Comparison of ENCODE assay signal across 8 mouse cellular contexts in genomic region chr13:92483852-92484463, GRCm38 (mm10). TPM values are rescaled to one million over a fixed set of nuclear protein-coding genes. Genes with fewer than 3 reads are reported as not detected.
DNase-seq lines count a peak whose midpoint lies in the region; ATAC-seq lines count a peak whose summit lies in the region.

Gene Fam151b (minus strand): TSS chr13:92484015.

- no peaks in the 10 kb centered on the region for H3K9me3 ChIP-seq in hindbrain, embryonic 15.5 days

- H3K4me3 ChIP-seq in hindbrain, embryonic 15.5 days: peak within 1 kb of the TSS; percentile 48

- peak within 1 kb of the TSS; percentile 80 for H3K27ac ChIP-seq in hindbrain, embryonic 15.5 days (replicated peaks)

- ATAC-seq in activated CD4-positive, CD25-positive, alpha-beta regulatory T cell, adult 4 months: peak; percentile 98
- ATAC-seq in common myeloid progenitor, adult 5-6 weeks (replicated peaks; ENCODE audit: low read depth, poor library complexity, severe bottlenecking): peak; percentile 100
- peak; percentile 100 for ATAC-seq in hindbrain, embryonic 15.5 days (ENCODE audit: low FRiP score, low read depth)

- peak; percentile 85 for DNase-seq in gastrocnemius, adult 18-20 months (ENCODE audit: low spot score)
- DNase-seq in layer of hippocampus, postnatal 36 days: peak; percentile 86 to 87
- peak; percentile 95 for DNase-seq in lung, postnatal 25 days (ENCODE audit: low spot score)
- peak; percentile 86 for DNase-seq in retina, adult 2 months (ENCODE audit: low read depth, low spot score)
- DNase-seq in thymus, postnatal 25 days: peak; percentile 96

- H3K27me3 ChIP-seq in hindbrain, embryonic 15.5 days: no peaks in the 10 kb centered on the region

- peaks cover 10% of the 10 kb centered on the region for H3K36me3 ChIP-seq in hindbrain, embryonic 15.5 days

- H3K4me1 ChIP-seq in hindbrain, embryonic 15.5 days (replicated peaks): no peaks in the 10 kb centered on the region

- WGBS in hindbrain, embryonic 15.5 days: 7% methylated on average over 19 of the region's 19 CpGs

- peak within 1 kb of the TSS; percentile 39 for H3K9ac ChIP-seq in hindbrain, embryonic 15.5 days

- H3K4me2 ChIP-seq in hindbrain, embryonic 15.5 days: peak within 1 kb of the TSS; percentile 74

RNA-seq across cellular contexts. Expression of gene Fam151b, which starts in this region (rescaled TPM):
- polyA plus RNA-seq in activated CD4-positive, CD25-positive, alpha-beta regulatory T cell, adult 4 months (2017; shearing (Covaris generic)): not detected
- 4.1 and 5.5 TPM in 2 replicates for total RNA-seq in common myeloid progenitor, adult 5-6 weeks (2017)
- total RNA-seq in gastrocnemius, adult 18-20 months (2021): 1 to 10 TPM; 1.8 to 2.5 TPM
- 0.18 and 0.21 TPM in 2 replicates for polyA plus RNA-seq in hindbrain, embryonic 15.5 days (2015; fragmentation: Nextera tagmentation; extraction: Ambion mirVana)
- total RNA-seq in layer of hippocampus, postnatal 36 days (2021): 10 to 100 TPM in 1 of 2 experiments, 1 to 10 TPM in 1; 9.3 to 10.6 TPM

Comparison
In these comparisons a context has a peak if more than half of its experiments do, and no peak if none do; other contexts are left out.
1. Peak in every context shown above with its lines: DNase-seq, ATAC-seq, H3K4me3 ChIP-seq and H3K27ac ChIP-seq.
2. Peak in ATAC-seq in activated CD4-positive, CD25-positive, alpha-beta regulatory T cell, adult 4 months; RNA of the gene not detected or under 1 TPM.
3. Peak in ATAC-seq, H3K4me3 ChIP-seq, H3K27ac ChIP-seq, H3K9ac ChIP-seq and H3K4me2 ChIP-seq in hindbrain, embryonic 15.5 days; RNA of the gene not detected or under 1 TPM.